Mouse (Mus musculus): ENCODE data around the gene Tceal8.
"Not testable (repeated sequence)": the region's sequence is repeated elsewhere in the genome, so short reads cannot be mapped to it uniquely, and the experiment has no call there.

The Tceal8 gene

GRCm38 (mm10) chrX:136141385-136141784 lies 30.8 kb downstream of the Tceal8 start:
- Histone ChIP-seq H3K4me1 (replicated peaks; ENCODE audit: low read depth, low read length) (no peaks in the 10 kb centered on the region), H3K36me3 (ENCODE audit: insufficient read depth, low read length) (0 out of 2 replicates have a peak, but pooled peaks cover 8% of the 10 kb centered on the region), H3K4me3 (replicated peaks; ENCODE audit: low read length) (no peak overlapping the region), H3K9me3 (ENCODE audit: low read length) (no peaks in the 10 kb centered on the region), H3K27me3 (ENCODE audit: insufficient read depth, low read length) (no peaks in the 10 kb centered on the region)
- TF ChIP-seq POU5F1 (IDR thresholded peaks at IDR 0.05; ENCODE audit: borderline replicate concordance, low read length) (no peak), CTCF (conservative IDR thresholded peaks at IDR 0.05; ENCODE audit: low read length) (no peak), NANOG (IDR thresholded peaks at IDR 0.05; ENCODE audit: borderline replicate concordance, low read length) (no peak)

GRCm38 (mm10) chrX:136139640-136140004 lies 32.5 kb downstream of the Tceal8 start:
- H3K4me1 ChIP-seq (replicated peaks; ENCODE audit: low read depth, low read length); H3K36me3 ChIP-seq (ENCODE audit: insufficient read depth, low read length); H3K9me3 ChIP-seq (ENCODE audit: low read length); H3K27me3 ChIP-seq (ENCODE audit: insufficient read depth, low read length): not testable (repeated sequence)
- peak overlapping the region; percentile 76 for H3K4me3 ChIP-seq (replicated peaks; ENCODE audit: low read length)

GRCm38 (mm10) chrX:136138827-136139639 lies 33.1 kb downstream of the Tceal8 start, which contains the start of gene Bex4:
TSS of gene Bex4 (plus strand) at chrX:136138996.
- not testable (repeated sequence) for H3K36me3 ChIP-seq (ENCODE audit: insufficient read depth, low read length)

GRCm38 (mm10) chrX:136135559-136135958 lies 36.6 kb downstream of the Tceal8 start:
- Histone ChIP-seq H3K9me3 (ENCODE audit: low read length) (no peaks in the 10 kb centered on the region), H3K27me3 (ENCODE audit: insufficient read depth, low read length) (no peaks in the 10 kb centered on the region), H3K4me1 (replicated peaks; ENCODE audit: low read depth, low read length) (no peaks in the 10 kb centered on the region), H3K36me3 (ENCODE audit: insufficient read depth, low read length) (0 out of 2 replicates have a peak, but pooled peaks cover 3% of the 10 kb centered on the region), H3K4me3 (replicated peaks; ENCODE audit: low read length) (no peak overlapping the region)
- TF ChIP-seq NANOG (IDR thresholded peaks at IDR 0.05; ENCODE audit: borderline replicate concordance, low read length) (no peak), CTCF (conservative IDR thresholded peaks at IDR 0.05; ENCODE audit: low read length) (no peak), POU5F1 (IDR thresholded peaks at IDR 0.05; ENCODE audit: borderline replicate concordance, low read length) (no peak)

More at GRCm38 (mm10) chrX:136138827-136139639, 33.1 kb downstream of the Tceal8 start, which contains the start of gene Bex4:
- peak within 1 kb of the TSS; percentile 76 for H3K4me3 ChIP-seq (replicated peaks; ENCODE audit: low read length)
- H3K27me3 ChIP-seq (ENCODE audit: insufficient read depth, low read length); H3K4me1 ChIP-seq (replicated peaks; ENCODE audit: low read depth, low read length); H3K9me3 ChIP-seq (ENCODE audit: low read length): not testable (repeated sequence)

- TF ChIP-seq NANOG (IDR thresholded peaks at IDR 0.05; ENCODE audit: borderline replicate concordance, low read length) (no peak), CTCF (conservative IDR thresholded peaks at IDR 0.05; ENCODE audit: low read length) (peak; percentile 61), POU5F1 (IDR thresholded peaks at IDR 0.05; ENCODE audit: borderline replicate concordance, low read length) (no peak)
- no peaks in the 10 kb centered on the region for H3K27me3 ChIP-seq (ENCODE audit: insufficient read depth, low read length)
- no peaks in the 10 kb centered on the region for H3K36me3 ChIP-seq (ENCODE audit: insufficient read depth, low read length)
Measured at GRCm38 (mm10) chrX:136127744-136128064, 44.4 kb downstream of the Tceal8 start.

GRCm38 (mm10) chrX:136127038-136127743 lies 45.0 kb downstream of the Tceal8 start:
- H3K36me3 ChIP-seq (ENCODE audit: insufficient read depth, low read length) = no peaks in the 10 kb centered on the region
- no peak for TF ChIP-seq POU5F1 (IDR thresholded peaks at IDR 0.05; ENCODE audit: borderline replicate concordance, low read length)
- TF ChIP-seq NANOG (IDR thresholded peaks at IDR 0.05; ENCODE audit: borderline replicate concordance, low read length) = no peak
- H3K4me3 ChIP-seq (replicated peaks; ENCODE audit: low read length) = no peak overlapping the region
- no peaks in the 10 kb centered on the region for H3K9me3 ChIP-seq (ENCODE audit: low read length)
- no peaks in the 10 kb centered on the region for H3K4me1 ChIP-seq (replicated peaks; ENCODE audit: low read depth, low read length)
- H3K27me3 ChIP-seq (ENCODE audit: insufficient read depth, low read length) = no peaks in the 10 kb centered on the region

More at GRCm38 (mm10) chrX:136127744-136128064, 44.4 kb downstream of the Tceal8 start:
- Histone ChIP-seq H3K4me1 (replicated peaks; ENCODE audit: low read depth, low read length) (no peaks in the 10 kb centered on the region), H3K9me3 (ENCODE audit: low read length) (no peaks in the 10 kb centered on the region), H3K4me3 (replicated peaks; ENCODE audit: low read length) (no peak overlapping the region)
